Mouse (Mus musculus): ENCODE results near the gene Sco1. TPM values are rescaled to one million over a fixed set of nuclear protein-coding genes. Genes with fewer than 3 reads are reported as not detected.

The Sco1 gene
- total RNA-seq, 1 experiment from 2014 or later = 24.3 TPM

DNA sequence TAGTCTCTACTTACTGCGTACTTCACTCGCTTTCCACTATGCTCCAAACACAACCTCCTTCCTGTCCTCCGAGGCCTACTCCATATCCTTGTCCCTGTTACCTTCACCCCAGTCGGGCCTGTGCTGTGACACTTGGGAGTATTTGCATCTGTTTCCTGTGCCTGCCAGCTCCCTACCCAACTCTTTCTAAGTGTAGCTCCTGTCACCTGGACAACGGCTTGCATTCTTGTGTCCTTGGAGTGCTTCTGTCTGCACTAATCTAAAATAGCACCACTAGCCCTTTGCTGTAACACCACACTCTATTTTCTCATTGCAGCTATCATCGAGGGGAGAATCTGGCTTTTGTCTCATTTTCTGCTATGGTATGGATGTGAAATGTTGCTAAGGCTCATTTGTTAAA is 12.0 kb upstream of the Sco1 start:
- DNase-seq = no peak

DNA sequence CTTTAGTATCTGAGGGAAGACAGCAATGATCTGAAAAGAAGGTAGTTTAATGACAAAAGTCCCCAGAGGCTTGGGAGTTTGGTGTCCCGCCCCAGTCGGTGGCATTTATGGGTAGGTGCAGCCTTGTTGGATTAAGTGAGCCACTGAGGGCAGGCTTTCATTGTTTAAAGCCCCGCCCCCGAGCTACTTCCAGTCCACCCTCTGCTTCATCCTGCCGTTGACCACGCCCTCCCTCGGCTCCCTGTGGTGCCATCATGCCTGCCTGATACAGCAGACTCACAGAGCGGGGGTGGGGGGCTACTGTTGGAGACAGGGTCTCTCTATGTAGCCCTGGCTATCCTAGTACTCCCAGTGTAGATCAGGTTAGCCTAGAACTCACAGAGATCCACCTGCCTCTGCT is 9.5 kb upstream of the Sco1 start:
- no peak for DNase-seq

DNA sequence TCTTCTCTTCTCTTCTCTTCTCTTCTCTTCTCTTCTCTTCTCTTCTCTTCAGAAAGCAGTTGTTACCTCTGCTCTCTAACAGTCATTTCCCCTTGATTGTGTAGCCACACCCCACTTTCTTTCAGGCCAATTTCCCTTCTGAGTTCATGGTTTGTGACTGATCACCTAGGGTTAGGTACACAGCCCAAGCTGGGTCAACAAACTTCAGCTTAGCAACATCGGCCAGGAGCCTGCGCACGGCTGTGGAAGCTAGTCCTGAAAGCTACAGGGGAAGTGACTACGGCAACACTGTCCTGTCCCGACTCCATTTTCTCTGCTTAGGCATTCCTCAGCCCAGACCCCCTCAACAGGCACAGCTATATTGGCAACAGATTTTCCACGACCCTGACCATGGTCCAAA is 7.5 kb upstream of the Sco1 start:
- no peak for DNase-seq

DNA sequence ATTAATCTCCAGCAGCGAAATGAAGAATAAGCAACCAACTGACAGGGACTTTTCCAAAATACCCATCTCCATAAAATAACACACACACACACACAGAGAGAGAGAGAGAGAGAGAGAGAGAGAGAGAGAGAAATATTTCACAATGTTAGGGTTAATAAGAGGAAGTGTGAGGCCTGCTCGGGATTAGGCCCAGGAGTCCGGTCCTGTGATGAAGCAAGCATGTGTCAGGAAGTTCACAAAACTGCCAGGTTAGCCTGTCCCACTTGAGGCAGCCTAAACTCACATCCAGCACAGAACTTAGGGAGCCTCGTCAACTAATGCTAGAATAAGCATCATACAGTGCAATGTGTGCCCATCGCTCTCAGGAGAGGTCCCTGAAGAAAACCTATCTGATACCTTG is 5.3 kb upstream of the Sco1 start:
- no peak for DNase-seq

DNA sequence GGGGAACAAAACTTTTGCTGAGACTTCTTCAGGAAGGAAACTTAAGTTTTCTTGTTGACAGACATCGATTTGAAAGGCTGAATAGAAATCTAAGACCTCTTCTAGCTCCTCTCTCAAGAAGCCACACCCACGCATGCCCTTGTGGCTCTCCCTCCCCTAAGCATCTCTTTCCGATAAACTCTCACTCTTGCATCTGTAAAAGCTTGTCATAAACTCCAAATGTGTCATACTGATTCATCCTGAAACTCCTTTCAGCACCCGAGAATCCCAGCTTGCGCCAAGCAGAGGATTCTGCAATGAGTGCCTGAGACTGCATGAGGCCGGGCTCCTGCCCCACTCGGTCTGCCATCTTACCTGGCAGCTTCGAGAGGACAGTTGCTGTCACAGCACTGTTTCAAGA is 4.0 kb upstream of the Sco1 start:
- DNase-seq = no peak

DNA sequence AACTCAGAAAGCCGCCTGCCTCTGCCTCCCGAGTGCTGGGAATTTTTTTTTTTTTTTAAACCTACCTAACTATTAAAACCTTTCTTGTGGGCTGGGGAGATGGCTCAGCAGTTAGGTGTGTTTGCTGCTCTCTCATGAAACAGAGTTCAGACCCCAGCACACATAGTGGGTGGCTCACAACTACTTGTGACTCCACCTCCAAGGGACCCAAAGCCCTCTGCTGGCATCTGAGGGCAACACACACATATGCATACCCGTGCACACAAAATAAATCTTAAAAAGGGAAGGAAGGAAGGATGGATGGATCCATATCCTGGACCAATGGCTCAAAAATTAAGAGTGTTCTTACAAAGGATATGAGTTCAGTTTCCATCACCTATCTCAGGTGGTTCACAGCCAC is 3.2 kb upstream of the Sco1 start:
- DNase-seq = no peak

DNA sequence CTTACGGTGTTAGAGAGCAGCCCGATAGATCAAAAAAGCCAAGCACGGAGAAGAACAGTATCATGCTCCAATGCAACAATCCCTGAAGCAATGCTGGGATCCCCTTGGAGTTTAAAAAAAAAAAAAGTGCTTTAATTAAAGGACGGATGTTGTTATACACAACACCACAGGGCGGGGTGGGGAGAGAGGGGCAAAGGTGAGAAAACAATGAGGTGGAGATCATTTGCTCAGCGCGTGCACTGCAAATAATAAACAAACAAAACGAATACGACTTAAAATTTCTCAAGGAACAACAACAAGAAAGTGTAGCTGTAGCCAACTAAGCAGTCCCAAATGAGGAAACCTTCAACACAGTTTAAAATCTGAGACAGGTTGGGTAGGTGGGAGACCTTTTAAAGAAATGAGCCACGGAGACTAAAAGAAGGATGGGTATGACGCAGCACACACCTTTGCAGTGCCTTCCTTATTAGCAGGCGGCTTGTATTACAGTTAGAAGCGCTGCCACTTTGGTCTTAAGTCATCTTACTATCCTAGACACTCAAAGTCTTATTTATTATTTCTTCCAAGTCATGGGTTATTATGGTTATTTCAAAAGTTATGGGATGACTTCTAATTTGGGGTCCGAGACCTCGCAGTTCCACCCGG is 672 bp upstream of the Sco1 start:
- DNase-seq = no peak

DNA sequence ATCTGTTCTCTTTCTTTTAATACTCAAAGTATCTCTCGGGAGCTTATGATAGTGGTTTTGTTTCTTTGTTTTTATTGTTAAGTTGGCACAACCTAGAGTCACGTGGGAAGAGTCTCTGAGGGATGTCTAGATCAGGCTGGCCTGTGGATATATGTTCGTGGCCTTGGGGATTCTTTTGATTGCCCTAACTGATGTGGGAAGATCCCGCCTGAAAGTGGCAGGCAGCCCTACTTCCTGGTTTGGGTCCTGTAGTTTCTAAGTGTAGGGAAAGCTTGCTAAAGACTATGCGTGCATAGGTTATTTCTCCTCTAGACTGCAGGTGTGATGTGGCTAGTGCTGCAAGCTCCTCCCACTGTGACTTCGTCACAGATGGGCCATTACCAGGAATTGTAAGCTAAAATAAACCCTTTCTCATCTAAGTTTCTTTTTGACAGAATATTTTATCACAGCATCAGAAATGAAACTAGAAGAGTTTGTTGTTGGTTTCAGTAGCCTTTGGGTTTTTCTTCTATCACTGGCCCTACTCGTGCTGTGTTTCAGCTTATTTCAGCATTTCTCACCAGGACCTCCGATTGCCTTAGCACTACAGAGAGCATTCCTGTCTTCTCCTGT is 2.4 kb downstream of the Sco1 start:
- DNase-seq = no peak

DNA sequence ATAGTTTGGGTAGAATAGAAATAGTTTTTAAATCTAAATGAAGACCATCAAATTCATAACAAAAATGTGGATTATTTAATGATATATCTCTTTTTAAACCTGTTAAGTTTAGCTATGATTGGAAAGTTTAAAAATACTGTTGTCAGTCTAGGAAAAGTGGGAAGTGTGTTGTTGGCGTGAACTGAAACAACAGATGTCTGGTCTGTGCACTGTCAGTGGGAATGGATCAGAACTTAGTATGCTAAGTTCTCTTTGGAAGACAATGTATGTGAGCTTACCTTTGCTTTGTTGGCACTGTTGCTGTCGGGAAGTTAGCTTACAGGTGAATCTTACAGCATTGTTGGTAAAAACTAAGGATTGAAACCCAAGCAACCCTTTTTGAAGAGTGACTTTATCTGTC is 8.8 kb downstream of the Sco1 start:
- no peak for DNase-seq

DNA sequence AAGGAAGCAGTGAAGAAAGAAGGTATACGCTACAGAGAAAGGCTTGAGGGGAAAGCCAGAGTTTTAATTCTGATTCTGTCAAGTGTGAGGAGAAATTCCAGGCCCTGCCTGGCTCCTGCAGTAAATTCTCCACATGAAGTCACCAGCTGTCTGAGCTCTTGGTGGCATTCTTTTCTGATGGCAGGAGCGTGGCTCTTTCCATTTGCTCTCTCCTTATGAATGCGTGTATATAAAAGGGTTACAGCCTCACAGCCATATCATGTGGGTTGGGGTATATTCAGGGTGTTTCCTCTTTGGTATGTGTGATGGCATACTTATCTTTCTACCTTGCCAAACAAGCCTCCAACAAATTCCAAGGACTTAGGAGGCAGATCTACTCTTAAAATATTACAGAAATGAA is 10.3 kb downstream of the Sco1 start:
- DNase-seq = no peak

DNA sequence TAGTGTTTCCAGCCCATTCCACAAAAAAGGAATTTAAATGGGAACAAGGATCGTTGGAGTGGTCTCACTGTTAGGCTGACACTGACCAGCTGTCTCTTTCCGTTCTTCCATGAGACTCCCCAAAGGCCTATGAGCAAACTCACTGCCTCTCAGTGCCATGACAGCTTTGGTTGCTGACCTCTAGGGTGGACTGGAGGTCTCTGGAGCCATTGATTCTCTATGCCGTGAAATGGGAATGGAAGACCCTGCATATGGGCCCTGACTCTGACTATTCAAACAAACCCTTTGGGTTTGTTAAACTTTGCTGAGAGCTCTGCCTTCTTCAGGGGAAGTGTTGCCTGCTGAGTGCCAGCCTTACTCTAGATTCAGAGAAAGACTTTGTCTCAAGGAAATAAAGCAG is 15.3 kb downstream of the Sco1 start:
- no peak for DNase-seq

DNA sequence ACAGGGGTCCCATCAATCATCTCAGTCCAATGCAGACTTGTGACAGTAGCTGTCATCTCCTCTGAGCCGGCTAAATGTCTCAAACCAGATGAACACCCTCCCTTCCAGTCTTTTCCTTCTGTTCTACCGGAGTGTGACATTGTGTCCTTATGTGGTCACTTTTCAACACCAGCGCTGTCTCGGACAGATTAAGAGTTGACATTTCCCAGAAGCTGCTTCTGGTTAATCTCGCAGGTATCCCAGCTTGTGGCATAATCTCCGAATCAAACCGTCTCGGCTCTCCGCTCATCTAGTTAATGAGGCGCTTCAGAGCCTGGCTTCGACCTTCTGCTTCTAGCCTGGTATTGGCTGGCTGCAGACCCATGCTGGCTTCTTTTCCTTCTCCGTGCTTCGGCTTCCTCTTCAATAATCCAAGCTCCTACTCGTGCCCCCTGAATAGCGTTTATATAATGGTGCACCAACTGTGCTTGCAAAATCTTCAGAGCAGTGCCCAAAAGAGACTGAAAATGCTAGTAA is 20.2 kb downstream of the Sco1 start:
- DNase-seq = no peak

DNA sequence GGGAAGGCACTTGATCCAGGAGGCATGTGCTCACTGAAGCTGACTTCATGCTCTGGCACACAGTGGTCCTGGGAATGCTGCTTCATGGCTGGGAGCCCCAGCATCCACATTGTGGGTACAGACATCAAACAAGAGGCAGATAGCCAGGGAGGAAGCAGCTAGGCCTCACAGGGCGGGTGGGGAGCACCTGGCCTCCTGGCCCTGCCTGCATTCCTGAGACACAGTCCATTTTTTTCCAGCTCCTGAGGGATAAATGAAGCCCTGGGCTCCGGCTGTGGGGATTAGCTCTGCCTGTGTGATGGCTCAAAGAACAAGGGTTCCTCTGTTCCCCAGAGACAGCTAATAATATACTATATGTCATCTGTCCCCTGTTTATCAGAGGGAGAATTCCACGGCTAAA is 22.6 kb downstream of the Sco1 start:
- DNase-seq = no peak

DNA sequence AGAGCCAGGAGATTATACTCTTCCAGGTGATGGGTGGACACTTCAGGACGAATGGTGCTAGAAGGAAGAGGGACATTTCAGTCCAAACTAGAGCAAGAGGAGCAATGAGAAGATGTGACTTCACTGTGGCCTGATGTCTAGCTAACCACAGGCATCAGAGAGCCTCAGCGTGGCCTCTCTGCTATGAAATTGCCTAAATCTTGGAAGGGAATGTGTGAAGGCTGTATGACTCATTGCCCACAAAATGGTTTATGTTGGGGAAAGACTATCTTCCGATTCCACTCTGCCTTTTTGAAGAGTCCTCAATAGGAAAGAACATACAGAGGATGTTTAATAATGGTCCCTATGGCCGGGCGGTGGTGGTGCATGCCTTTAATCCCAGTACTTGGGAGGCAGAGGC is 24.3 kb downstream of the Sco1 start:
- DNase-seq = no peak

DNA sequence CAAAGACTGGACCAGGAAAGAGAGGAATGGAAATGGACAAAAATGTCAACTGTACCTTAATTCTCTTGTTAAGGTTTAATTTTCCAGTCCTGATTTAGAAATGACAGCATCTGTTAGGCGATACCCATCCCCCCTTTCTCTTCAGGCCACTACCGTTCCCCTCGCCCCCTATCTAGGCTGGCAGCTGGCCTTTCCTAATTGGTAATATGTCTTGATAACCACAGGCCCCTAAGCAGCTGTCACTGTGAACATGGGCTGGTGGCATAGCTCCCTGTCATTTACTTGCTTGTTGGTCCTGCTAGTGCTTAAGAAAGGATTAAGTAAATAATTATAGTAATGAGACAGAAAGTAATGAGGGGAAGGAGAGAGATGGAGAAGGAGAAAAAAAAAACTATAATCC is 25.0 kb downstream of the Sco1 start:
- no peak for DNase-seq

DNA sequence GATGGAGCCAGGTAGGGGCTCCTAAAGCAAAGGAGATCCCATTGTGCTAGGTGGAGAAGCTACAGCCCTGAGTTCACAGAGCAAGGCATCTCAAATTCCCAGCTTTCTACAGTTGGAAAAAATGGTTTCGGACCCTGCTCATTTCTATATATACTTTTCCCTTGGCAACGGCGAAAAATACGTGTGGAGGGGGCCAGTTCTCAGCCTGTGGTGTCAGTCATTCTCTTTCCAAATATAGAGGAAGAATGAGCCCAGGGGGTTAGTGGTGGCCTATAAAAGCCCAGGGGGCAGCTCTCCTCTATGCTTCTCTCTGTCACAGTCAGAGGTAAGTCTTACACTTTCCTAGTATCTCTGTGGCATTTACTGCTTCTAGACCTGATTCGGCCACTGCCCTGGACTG is 25.5 kb downstream of the Sco1 start, which contains the start of gene Myh3:
TSS of gene Myh3 (plus strand) at position 301 of the 400 bp plus-strand sequence.
- no peak for DNase-seq

DNA sequence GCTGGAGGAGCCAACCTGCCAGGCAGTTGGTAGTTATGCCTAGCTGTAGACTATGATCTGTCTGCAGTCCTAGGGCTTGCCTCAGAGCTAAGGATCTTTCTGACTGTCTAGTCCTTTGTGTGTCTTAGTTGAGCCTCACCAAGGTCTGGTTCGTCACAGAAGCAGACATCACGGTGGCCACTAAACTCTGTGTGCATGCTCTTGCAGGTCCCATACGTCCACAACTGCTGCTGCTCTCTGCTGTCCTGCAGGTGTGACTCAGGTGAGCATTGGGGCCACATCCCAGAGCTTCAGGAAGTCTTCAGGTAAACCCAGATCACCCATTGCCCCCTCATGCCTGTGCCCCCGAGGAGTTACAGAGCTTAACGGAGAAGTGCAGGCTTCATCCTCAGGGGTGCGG is 26.4 kb downstream of the Sco1 start:
- no peak for DNase-seq

DNA sequence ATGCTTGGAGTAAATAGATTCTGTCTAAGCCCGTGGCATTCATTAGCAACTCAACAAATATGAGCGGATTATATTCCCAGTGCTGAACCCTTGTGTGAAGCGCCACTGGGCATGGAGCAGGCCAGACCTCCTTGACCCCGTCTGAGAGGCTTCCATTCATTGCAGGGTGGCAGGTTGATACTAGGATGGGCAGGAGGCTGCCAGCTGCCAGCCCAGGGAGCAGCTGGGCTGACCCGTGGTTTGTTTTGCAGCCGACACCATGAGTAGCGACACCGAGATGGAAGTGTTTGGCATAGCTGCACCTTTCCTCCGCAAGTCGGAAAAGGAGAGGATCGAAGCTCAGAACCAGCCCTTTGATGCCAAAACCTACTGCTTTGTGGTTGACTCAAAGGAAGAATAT is 27.3 kb downstream of the Sco1 start:
- no peak for DNase-seq

DNA sequence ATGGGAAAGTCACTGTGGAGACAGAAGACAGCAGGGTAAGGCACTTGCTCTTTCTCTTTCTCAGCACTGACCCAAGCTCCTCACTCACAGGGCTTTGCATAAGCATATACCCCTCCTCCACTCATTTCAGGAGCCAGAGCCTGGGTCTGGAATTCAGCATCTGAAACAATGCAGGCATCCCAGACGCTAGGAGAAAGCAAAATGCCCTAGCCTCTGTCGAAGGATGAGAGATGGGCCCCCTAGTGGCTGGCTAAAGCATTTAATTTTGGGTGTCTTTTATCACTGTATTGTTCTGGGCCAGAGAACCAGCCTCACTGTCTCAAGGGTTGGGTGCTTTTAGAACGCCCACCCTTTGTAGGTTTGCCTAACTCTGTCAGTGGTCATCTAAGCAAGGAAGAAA is 27.7 kb downstream of the Sco1 start:
- peak; percentile 71 for DNase-seq

DNA sequence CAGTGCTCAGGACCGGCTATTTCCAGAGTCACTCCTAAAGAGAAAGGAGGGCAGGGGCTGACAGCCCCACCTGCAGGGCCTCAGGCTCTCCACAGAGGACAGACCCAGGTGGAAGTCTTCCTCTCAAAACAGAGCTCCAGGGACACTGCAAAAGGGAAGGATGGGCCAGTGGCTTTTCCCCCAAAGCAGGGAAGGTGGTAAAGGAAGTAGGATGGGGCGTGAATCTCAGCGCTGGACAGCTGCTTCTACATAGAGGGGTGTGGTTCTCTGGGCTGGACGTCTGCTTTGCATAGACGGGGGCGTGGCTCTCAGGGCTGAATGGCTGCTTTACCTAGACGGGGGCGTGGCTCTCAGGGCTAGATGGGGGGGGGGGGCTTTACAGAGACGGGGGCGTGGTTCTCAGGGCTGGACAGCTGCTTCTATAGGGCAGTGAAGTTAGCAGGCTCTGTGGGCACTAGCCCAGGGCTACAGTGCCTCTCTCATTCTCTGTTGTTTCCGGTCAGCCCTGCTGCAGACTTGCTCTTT is 28.7 kb downstream of the Sco1 start:
- peak; percentile 62 for DNase-seq

DNA sequence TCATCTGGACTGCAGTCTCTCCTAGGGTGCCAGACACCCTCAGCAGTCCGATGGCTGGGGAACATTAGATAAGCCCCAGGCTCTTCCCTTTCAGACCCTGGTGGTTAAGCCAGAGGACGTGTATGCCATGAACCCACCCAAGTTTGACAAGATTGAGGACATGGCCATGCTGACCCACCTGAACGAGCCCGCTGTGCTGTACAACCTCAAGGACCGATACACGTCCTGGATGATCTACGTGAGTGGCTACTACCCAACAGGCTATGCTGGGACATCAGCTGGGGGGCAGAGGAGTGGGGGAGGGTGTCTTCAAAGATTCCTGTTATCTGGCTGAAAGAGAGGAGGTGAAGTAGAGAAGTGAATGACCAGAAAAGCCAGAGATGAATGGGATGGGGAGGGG is 29.7 kb downstream of the Sco1 start:
- no peak for DNase-seq

DNA sequence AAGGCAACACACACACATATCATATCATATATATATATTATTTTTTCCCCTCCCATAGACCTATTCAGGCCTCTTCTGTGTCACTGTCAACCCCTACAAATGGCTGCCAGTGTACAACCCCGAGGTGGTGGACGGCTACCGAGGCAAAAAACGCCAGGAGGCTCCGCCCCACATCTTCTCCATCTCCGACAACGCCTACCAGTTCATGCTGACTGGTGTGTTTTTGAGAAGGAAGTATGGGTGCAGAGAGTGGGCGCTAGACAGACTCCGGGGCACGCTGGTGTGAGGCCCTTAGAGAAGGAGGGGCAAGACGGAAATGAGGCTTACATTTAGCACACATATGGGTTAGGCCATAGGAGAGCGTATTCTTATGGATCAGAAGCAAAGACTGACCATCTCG is 30.3 kb downstream of the Sco1 start:
- no peak for DNase-seq

DNA sequence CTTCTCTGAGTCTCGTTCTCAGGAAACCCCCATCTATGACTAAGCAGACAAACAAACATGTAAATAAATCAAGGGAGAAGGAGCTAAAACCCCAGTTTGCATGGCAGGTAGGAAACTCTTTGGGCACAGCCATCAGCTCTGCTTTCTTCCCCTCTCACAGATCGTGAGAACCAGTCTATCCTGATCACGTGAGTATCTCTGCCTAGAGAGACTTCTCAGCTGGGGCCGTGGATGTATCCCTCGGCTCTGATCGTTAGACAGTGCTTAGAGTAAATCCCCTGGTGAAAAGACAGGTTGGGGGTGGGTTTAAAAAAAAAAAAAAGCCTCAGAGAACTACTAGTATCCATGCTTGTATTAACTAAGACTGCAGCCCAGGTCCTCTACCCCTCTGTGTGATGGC is 30.8 kb downstream of the Sco1 start:
- DNase-seq = no peak

DNA sequence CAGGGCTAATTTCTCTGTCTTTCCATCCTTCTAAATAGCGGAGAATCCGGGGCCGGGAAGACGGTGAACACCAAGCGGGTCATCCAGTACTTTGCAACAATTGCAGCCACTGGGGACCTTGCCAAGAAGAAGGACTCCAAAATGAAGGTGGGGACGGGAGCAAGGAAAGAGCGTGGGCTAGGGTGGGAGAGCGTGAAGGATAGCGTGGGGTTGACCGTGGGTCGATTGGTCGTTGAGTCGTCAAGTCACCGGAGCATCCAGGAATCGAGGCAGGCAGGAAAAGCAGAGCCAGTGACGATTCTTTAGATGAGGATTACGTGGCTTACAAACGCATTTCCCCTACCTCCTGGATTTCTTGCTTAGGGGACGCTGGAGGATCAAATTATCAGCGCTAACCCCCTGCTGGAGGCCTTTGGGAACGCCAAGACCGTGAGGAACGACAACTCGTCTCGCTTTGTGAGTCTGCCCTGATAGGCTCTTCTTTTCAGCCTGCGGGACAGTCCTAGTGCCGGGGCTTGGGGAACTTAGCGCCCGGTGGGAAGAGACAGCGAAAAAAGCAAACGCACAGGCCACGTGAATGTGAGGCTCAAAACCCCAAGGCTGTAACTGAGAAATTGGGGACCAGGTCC is 31.4 kb downstream of the Sco1 start:
- DNase-seq = no peak

Measured in adrenal gland, postnatal 14 days (tissue).